Mouse (Mus musculus) midbrain, embryonic 16.5 days (tissue): ENCODE measurements at regions not wholly inside any gene's neighbourhood (a gene's known extent, or its start where the extent isn't known, plus 50 kb on each side); places are given as distances from the start of the nearest gene placed in this dataset.

Experiments used
- ATAC-seq: fragments of 200-750 bp; cut with Nextera tagmentation; 2 replicates; pipeline ENCODE4 v1.8.0; 2017; ENCODE audit warnings: moderate TSS enrichment
- H3K27ac ChIP-seq: fragments of 300-500 bp; sonication (generic); 2 replicates; pipeline ENCODE4 v1.5.1; 2014; ENCODE audit warnings: mild to moderate bottlenecking, low read length, mixed read lengths
- H3K27me3 ChIP-seq: fragments of 300-500 bp; sonication (generic); 2 replicates; pipeline ENCODE4 v1.6.1; 2014; ENCODE audit warnings: low read depth, low read length, mixed read lengths; ENCODE audit not compliant: control insufficient read depth, insufficient read depth
- H3K36me3 ChIP-seq: fragments of 300-500 bp; sonication (generic); 2 replicates; pipeline ENCODE4 v1.6.1; 2014; ENCODE audit warnings: mild to moderate bottlenecking, low read length, moderate library complexity, mixed read lengths; ENCODE audit not compliant: control insufficient read depth, insufficient read depth
- H3K4me1 ChIP-seq: fragments of 300-500 bp; sonication (generic); 2 replicates; pipeline ENCODE4 v1.6.1; 2014; ENCODE audit warnings: mild to moderate bottlenecking, low read length, mixed read lengths; ENCODE audit not compliant: control insufficient read depth, insufficient read depth
- H3K4me2 ChIP-seq: fragments of 300-500 bp; sonication (generic); 2 replicates; pipeline ENCODE4 v1.6.1; 2014; ENCODE audit warnings: mild to moderate bottlenecking, low read length, mixed read lengths
- H3K4me3 ChIP-seq: fragments of 300-500 bp; sonication (generic); 2 replicates; pipeline ENCODE4 v1.5.1; 2014; ENCODE audit warnings: low read depth, mild to moderate bottlenecking, low read length, moderate library complexity, mixed read lengths
- H3K9ac ChIP-seq: fragments of 300-500 bp; sonication (generic); 2 replicates; pipeline ENCODE4 v1.6.1; 2014; ENCODE audit warnings: low read depth, low read length, mixed read lengths
- H3K9me3 ChIP-seq: fragments of 300-500 bp; sonication (generic); replicated peaks from 2 replicates; pipeline ENCODE4 v1.6.1; 2014; ENCODE audit warnings: mild to moderate bottlenecking, low read length, mixed read lengths; ENCODE audit not compliant: control insufficient read depth, poor library complexity, severe bottlenecking
- WGBS: fragments of 180-500 bp; shearing (Covaris S2); extraction: QIAGEN DNeasy Blood & Tissue Kit; methylation state at CpG from one replicate; pipeline ENCODE4 v1.1.7; 2014; 5-methylcytosine and 5-hydroxymethylcytosine counted together

DNA sequence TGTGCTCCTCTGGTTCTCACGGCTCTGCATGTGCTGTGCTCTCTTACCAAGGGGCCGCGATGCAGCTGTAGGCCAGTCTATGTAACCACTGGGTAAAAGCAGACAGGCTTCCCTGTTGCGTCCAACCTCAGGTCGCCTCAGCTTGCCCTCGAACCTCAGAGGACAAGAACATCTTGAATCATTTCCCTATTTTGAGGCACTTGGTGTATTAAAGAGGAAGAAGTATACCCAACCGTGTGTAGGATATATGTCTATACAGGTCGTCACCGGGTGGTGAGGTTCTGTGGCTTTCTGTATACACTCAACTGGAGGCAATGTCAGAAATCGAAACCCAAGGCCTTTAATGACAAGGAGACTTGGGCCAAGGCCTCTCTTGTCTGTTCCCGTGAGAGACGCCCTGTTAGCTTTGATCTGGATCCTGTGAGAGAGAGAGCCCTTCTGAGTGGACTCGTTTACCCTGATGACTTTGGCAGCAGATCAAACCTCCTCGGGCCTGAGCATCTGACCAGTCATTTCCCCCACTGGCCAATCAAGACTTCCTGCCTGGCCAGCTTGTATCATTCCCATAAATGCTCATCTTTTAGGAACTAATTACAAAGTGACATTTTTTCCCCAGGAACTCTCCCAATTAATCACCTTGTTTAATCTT is 135.3 kb downstream of the 1500009L16Rik start:
- no peaks in the 10 kb centered on the region for H3K4me1 ChIP-seq
- H3K9me3 ChIP-seq, result no peaks in the 10 kb centered on the region
- 78% methylated on average over 14 of the region's 14 CpGs for WGBS
- H3K4me3 ChIP-seq, result no peak overlapping the region
- H3K36me3 ChIP-seq, result no peaks in the 10 kb centered on the region
- ATAC-seq, result no peak
- no peak overlapping the region for H3K27ac ChIP-seq
- no peak overlapping the region for H3K4me2 ChIP-seq
- H3K9ac ChIP-seq, result no peak overlapping the region
- no peaks in the 10 kb centered on the region for H3K27me3 ChIP-seq

DNA sequence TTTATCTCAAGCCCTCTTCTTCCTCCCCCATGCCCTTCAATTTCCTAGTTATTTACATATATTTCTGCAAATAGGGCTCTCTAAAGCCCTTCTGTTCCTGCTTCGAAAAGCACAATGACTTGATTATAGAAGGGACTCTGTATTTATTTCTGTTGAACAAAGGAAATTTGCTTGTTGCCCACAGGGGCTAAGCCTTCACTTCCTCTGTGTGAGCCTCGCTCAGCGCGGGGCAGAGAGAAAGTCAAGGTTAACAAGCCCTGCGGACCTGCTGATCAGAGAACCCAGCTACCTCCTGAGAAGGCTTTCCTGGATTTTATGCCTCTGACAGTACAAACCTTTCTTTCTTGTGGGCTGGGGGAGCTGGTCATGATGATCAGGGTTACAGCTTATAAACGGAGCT is 136.0 kb downstream of the 1500009L16Rik start:
- Histone ChIP-seq H3K4me3 (no peak overlapping the region), H3K9ac (no peak overlapping the region), H3K4me2 (no peak overlapping the region), H3K4me1 (no peaks in the 10 kb centered on the region), H3K36me3 (no peaks in the 10 kb centered on the region), H3K9me3 (no peaks in the 10 kb centered on the region), H3K27me3 (no peaks in the 10 kb centered on the region), H3K27ac (no peak overlapping the region)
- 41% methylated on average over 6 of the region's 6 CpGs for WGBS
- ATAC-seq, result no peak

DNA sequence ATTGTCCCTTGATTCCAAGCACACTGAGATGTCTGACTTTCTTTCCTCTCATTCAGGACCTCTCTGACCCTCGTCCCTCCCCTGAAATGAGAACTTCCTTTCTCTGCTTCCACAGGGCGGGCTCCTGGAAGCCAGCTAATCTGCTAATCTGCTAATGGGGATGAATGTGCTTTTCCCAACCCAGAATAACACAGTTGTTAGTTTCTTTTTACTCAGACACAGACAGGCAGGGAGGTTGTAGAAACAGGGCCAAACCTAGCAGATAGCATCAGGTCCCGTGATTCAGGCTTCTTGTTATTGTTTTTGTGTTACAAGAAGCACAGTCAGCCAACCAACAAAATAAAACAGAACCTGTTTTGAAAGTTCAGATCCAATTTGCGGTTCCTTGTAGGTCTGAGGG is 137.0 kb downstream of the 1500009L16Rik start:
- Histone ChIP-seq H3K4me3 (no peak overlapping the region), H3K9ac (no peak overlapping the region), H3K27me3 (no peaks in the 10 kb centered on the region), H3K4me1 (no peaks in the 10 kb centered on the region), H3K27ac (no peak overlapping the region), H3K36me3 (no peaks in the 10 kb centered on the region), H3K9me3 (no peaks in the 10 kb centered on the region), H3K4me2 (no peak overlapping the region)
- no peak for ATAC-seq
- 74% methylated on average over 4 of the region's 4 CpGs for WGBS

DNA sequence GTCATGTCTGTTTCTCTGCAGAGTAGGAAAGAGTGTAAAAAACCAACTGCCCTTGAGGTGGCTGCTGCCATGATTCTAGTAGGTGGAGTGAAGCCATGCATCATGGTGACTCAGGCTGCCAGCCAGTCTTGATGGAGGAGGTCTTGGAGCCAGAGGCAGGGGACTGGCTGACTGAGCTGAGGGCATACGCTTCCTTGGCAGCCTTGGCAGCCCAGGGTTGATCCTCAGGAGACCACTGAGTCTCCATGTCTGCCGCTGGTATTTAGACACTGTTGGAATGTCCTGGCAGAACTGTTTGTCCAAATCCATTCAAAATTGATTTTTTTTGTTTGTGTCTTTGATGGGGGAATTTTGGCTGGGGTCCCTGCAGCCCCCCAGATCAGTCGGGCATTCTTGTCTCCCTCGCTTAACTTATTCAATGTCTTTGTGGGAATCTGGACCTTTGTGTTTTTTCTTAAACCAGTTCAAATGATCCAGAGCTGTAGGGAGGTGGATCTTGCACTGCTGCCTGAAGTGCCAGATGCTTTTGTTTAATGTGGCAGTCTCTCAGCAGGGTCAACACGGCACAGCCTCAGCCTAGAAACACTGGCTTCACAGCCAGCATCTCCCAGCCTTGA is 139.0 kb downstream of the 1500009L16Rik start:
- Histone ChIP-seq H3K4me2 (no peak overlapping the region), H3K36me3 (no peaks in the 10 kb centered on the region), H3K4me1 (no peaks in the 10 kb centered on the region), H3K9ac (no peak overlapping the region), H3K9me3 (no peaks in the 10 kb centered on the region), H3K27ac (no peak overlapping the region), H3K27me3 (no peaks in the 10 kb centered on the region), H3K4me3 (no peak overlapping the region)
- WGBS, result 28% methylated on average over 5 of the region's 5 CpGs
- peak; percentile 75 for ATAC-seq

DNA sequence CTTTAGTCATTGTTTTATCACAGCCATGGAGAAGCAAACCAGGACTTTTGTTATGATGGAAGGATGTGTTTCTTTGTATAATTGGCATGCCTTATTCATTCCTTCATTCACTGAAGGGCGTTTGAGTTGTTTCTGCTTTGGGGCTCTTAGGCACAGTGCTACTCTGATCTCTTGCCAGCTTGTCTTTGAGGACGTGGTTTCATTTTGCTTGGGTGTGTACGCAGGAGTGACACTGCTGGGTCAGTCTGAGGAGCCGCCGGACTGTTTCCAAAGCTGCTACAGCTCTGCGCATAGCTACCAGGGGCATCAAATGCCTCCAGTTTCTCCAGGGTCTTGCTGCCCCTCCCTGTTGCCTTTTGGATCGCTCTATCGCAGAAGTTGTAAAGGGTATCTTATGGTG is 141.9 kb downstream of the 1500009L16Rik start:
- Histone ChIP-seq H3K4me2 (no peak overlapping the region), H3K4me1 (no peaks in the 10 kb centered on the region), H3K27ac (no peak overlapping the region), H3K27me3 (no peaks in the 10 kb centered on the region), H3K9me3 (no peaks in the 10 kb centered on the region), H3K4me3 (no peak overlapping the region), H3K36me3 (no peaks in the 10 kb centered on the region), H3K9ac (no peak overlapping the region)
- no peak for ATAC-seq
- 77% methylated on average over 8 of the region's 8 CpGs for WGBS

DNA sequence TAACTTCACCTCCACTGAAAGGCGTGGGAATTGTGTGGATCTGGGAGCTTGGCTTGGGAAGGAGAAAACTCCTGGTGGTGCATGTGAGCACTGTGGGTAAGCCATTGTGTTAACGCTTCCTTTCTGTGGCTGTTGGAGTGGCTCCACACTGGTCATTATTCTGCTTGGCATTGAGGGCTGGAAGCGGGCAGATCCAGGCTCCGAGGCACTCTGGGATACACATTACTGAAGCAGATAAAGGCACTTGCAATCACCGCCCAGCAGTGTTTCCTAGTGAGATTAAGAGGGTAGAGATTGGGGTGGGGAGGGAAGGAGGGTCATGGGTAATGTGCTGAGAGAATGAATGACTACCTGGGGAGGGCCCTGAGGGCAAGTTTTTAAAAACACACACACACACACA is 143.3 kb downstream of the 1500009L16Rik start:
- H3K36me3 ChIP-seq, result no peaks in the 10 kb centered on the region
- H3K4me3 ChIP-seq, result no peak overlapping the region
- H3K4me2 ChIP-seq, result no peak overlapping the region
- no peaks in the 10 kb centered on the region for H3K9me3 ChIP-seq
- ATAC-seq, result 0 out of 2 replicates have a peak, but pooled peaks have one; percentile 47
- H3K4me1 ChIP-seq, result no peaks in the 10 kb centered on the region
- H3K27ac ChIP-seq, result no peak overlapping the region
- no peak overlapping the region for H3K9ac ChIP-seq
- no peaks in the 10 kb centered on the region for H3K27me3 ChIP-seq
- 36% methylated on average over 5 of the region's 5 CpGs for WGBS

DNA sequence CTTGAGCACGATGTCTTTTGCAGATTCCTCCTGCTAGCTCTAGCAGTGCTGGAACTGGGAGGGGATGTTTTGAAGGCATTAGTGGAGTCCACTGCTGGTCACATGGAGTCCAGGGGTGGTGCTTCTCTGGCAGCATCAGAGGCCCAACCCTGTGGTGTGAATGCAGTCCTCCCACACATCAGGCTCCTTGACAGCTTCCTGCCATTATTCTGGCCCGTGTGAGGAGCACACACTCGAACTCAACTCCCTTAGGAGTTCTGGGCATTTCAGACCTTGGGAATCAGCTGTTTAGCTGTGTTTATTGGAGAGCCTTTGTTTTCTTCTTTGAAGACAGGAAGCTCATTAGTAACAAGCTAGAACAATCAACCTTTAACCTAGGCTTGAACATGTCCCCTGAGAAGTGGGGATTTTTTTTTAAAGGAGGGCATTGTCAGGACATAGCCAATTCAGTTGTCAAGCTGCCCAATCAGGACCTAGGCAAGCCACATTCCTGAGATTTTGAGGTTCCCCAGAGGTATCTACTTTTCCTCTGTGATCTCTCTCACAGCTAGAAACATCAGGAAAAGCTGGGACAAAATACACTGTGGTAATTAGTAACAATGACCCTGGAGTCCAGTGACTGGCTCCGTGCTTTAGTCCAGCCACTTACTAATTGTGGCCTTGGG is 149.2 kb downstream of the 1500009L16Rik start:
- Histone ChIP-seq H3K27ac (no peak overlapping the region), H3K36me3 (no peaks in the 10 kb centered on the region), H3K4me2 (no peak overlapping the region), H3K4me3 (no peak overlapping the region), H3K4me1 (no peaks in the 10 kb centered on the region), H3K9me3 (no peaks in the 10 kb centered on the region), H3K9ac (no peak overlapping the region), H3K27me3 (no peaks in the 10 kb centered on the region)
- no peak for ATAC-seq
- WGBS, result 66% methylated on average over 4 of the region's 4 CpGs

DNA sequence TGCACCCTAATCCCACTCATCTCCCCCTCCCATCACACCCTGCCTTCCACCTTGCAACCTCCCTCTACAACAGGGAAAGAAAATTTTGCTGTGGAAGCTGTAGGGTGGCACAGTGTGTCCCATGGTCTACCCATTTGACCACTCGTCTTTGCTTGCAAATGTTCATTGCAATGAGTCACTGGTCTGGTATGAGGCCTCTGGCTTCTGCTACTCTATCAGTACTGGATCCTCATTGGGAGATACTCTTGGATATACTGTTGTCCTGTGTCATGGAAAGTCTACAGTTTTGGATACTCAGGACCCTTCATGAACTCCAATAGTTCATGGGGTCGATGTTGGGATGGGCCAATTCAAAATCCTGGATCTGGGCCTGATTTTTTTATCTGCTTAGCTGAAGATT is 156.1 kb downstream of the 1500009L16Rik start:
- no peaks in the 10 kb centered on the region for H3K9me3 ChIP-seq
- 81% methylated on average over 2 of the region's 2 CpGs for WGBS
- no peak overlapping the region for H3K4me2 ChIP-seq
- H3K4me3 ChIP-seq, result no peak overlapping the region
- peaks cover 3% of the 10 kb centered on the region; the same call in 1 of the 2 replicates for H3K4me1 ChIP-seq
- no peaks in the 10 kb centered on the region for H3K27me3 ChIP-seq
- H3K27ac ChIP-seq, result no peak overlapping the region
- no peaks in the 10 kb centered on the region for H3K36me3 ChIP-seq
- no peak overlapping the region for H3K9ac ChIP-seq
- no peak for ATAC-seq
